Mouse (Mus musculus): ENCODE measurements around the gene Rnase4. TPM values are rescaled to one million over a fixed set of nuclear protein-coding genes. Genes with fewer than 3 reads are reported as not detected.
A peak's percentile ranks its signal among the peaks of the same experiment; 100 is the strongest.

Rnase4 gene
- total RNA-seq, 2 experiments from 2014 or later, result 59.1 to 73.4 TPM

GRCm38 (mm10) chr14:51088166-51088969 lies 2.5 kb upstream of the Rnase4 start:
- peak; percentile 32 to 52 for DNase-seq (ENCODE audit: low spot score in 2 of 2)

- peak; percentile 84 to 91 for DNase-seq (ENCODE audit: low spot score in 2 of 2)
Measured at GRCm38 (mm10) chr14:51088970-51089673, 1.8 kb upstream of the Rnase4 start.

- DNase-seq (ENCODE audit: low spot score in 2 of 2), result no peak
Measured at GRCm38 (mm10) chr14:51089674-51090076, 1.2 kb upstream of the Rnase4 start.

GRCm38 (mm10) chr14:51090077-51090781 lies 648 bp upstream of the Rnase4 start:
- DNase-seq (ENCODE audit: low spot score in 2 of 2), result peak; percentile 49 to 67

- DNase-seq (ENCODE audit: low spot score in 2 of 2), result no peak
Measured at GRCm38 (mm10) chr14:51092073-51092620, 1.3 kb downstream of the Rnase4 start.

GRCm38 (mm10) chr14:51093496-51093895 lies 2.6 kb downstream of the Rnase4 start:
- no peak for DNase-seq (ENCODE audit: low spot score in 2 of 2)

GRCm38 (mm10) chr14:51094096-51094875 lies 3.4 kb downstream of the Rnase4 start:
- DNase-seq (ENCODE audit: low spot score in 2 of 2), result no peak

GRCm38 (mm10) chr14:51094921-51095320 lies 4.0 kb downstream of the Rnase4 start:
- DNase-seq (ENCODE audit: low spot score in 2 of 2), result no peak

GRCm38 (mm10) chr14:51095736-51096524 lies 5.1 kb downstream of the Rnase4 start:
- no peak for DNase-seq (ENCODE audit: low spot score in 2 of 2)

- DNase-seq (ENCODE audit: low spot score in 2 of 2), result peak; percentile 43 to 52
Measured at GRCm38 (mm10) chr14:51098300-51098699, 7.4 kb downstream of the Rnase4 start.

GRCm38 (mm10) chr14:51098921-51099320 lies 8.0 kb downstream of the Rnase4 start:
- no peak for DNase-seq (ENCODE audit: low spot score in 2 of 2)

GRCm38 (mm10) chr14:51101284-51101683 lies 10.4 kb downstream of the Rnase4 start:
- DNase-seq (ENCODE audit: low spot score in 2 of 2), result no peak

- DNase-seq (ENCODE audit: low spot score in 2 of 2), result peak in 1 of 2 experiments; percentile 21
Measured at GRCm38 (mm10) chr14:51103217-51103616, 12.3 kb downstream of the Rnase4 start.

- DNase-seq (ENCODE audit: low spot score in 2 of 2), result no peak
Measured at GRCm38 (mm10) chr14:51104366-51104765, 13.5 kb downstream of the Rnase4 start.

- DNase-seq (ENCODE audit: low spot score in 2 of 2), result no peak
Measured at GRCm38 (mm10) chr14:51106449-51106967, 15.6 kb downstream of the Rnase4 start.

- DNase-seq (ENCODE audit: low spot score in 2 of 2), result no peak
Measured at GRCm38 (mm10) chr14:51111966-51112365, 21.1 kb downstream of the Rnase4 start.

- no peak for DNase-seq (ENCODE audit: low spot score in 2 of 2)
Measured at GRCm38 (mm10) chr14:51113476-51113875, 22.6 kb downstream of the Rnase4 start.

GRCm38 (mm10) chr14:51113916-51114560 lies 23.2 kb downstream of the Rnase4 start, which contains the start of gene Eddm3b:
Eddm3b (plus strand) TSS chr14:51114426.
- DNase-seq (ENCODE audit: low spot score in 2 of 2), result no peak

GRCm38 (mm10) chr14:51125684-51126083 lies 34.8 kb downstream of the Rnase4 start:
- DNase-seq (ENCODE audit: low spot score in 2 of 2), result no peak

Data from adrenal gland, postnatal 4 days (tissue).